Comparison of ENCODE assay signal across 9 mouse cellular contexts in the genomic region with DNA sequence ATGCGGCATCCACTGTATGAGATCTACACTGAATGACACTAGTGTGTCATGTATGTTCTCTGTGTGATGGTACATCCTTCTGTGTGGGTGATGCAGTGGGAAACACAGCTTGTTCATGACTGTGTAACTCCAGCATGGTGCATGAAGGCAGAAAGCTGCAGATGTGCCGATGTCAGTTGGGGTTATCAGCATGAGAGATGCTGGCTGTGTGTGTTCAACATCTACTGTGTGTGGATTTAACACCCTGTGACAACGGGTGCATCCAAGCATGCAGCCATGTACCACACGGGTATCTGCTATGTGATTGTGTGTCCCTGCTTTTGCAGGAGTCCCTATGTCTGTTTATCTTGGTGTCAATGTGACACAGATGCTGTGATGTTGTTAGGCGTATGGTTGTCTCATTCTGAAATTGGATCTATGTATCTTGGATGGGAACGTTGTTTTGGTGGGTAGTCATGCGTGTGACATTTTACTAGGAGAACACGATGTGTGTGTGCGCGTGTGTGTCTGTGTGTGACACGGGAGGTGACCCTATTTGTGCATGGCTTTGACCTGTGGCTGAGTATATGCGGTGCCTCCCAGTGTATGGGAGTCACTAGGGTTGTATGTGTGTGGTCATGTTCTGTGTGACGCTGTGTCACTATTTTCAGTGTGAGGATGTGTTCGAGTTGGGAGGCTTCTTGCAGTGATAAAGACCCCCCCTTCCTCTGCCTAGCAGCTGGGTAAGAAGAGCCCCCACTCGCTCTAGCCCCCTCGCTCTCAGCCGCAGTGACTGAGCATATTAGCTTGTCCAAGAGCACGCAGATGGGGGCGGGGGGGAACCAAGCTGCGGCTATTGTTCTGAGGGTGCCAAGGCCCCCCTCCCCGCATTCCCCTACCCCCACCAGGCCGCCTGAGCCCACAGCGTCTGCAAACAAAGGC. TPM values are rescaled to one million over a fixed set of nuclear protein-coding genes. Genes with fewer than 3 reads are reported as not detected.
DNase-seq lines count a peak whose midpoint lies in the region; ATAC-seq and TF ChIP-seq lines count a peak whose summit lies in the region.
"Had no signal": no experiment of that assay in that cellular context is flagged by ENCODE, and none has a peak within 500 bp of the region (broad histone marks: within the 10 kb centered on the region; RNA-seq: fewer than 3 reads in every experiment).

No protein-coding gene starts in this region.

- peak overlapping the region; percentile 93 for H3K9ac ChIP-seq in forebrain, embryonic 14.5 days (ENCODE audit: low read length)
- no peak overlapping the region for H3K9ac ChIP-seq in liver, embryonic 16.5 days (ENCODE audit: low read depth, low read length)

- no peak for ATAC-seq in erythroblast, adult 5-6 weeks (replicated peaks; ENCODE audit: low FRiP score, poor library complexity, severe bottlenecking)
- peak; percentile 40 for ATAC-seq in forebrain, embryonic 14.5 days
- ATAC-seq in liver, embryonic 16.5 days (ENCODE audit: low read depth) = no peak

- peak overlapping the region; percentile 80 for H3K4me2 ChIP-seq in forebrain, embryonic 14.5 days (ENCODE audit: low read length)
- H3K4me2 ChIP-seq in liver, embryonic 16.5 days (ENCODE audit: low read depth, low read length) = peak overlapping the region; percentile 74

- WGBS in forebrain, embryonic 14.5 days = 17% methylated on average over 23 of the region's 23 CpGs
- 20% methylated on average over 23 of the region's 23 CpGs for WGBS in liver, embryonic 16.5 days (ENCODE audit: insufficient replicate concordance)

- H3K36me3 ChIP-seq in erythroblast, embryonic 14.5 days (ENCODE audit: control insufficient read depth) = no peaks in the 10 kb centered on the region
- H3K36me3 ChIP-seq in E14TG2a.4 (ENCODE audit: insufficient read depth, low read length) = no peaks in the 10 kb centered on the region
- peaks cover 9% of the 10 kb centered on the region; the same call in 1 of the 2 replicates for H3K36me3 ChIP-seq in forebrain, embryonic 14.5 days (ENCODE audit: control insufficient read depth, insufficient read depth, low read length)
- no peaks in the 10 kb centered on the region for H3K36me3 ChIP-seq in liver, embryonic 16.5 days (ENCODE audit: control insufficient read depth, insufficient read depth)

- peak overlapping the region; percentile 89 for H3K27ac ChIP-seq in forebrain, embryonic 14.5 days (ENCODE audit: low read depth, low read length)
- H3K27ac ChIP-seq in liver, embryonic 16.5 days (ENCODE audit: low read length) = no peak overlapping the region

- H3K27me3 ChIP-seq in erythroblast, embryonic 14.5 days (ENCODE audit: control insufficient read depth) = peaks cover 90% of the 10 kb centered on the region
- peaks cover 61% of the 10 kb centered on the region for H3K27me3 ChIP-seq in E14TG2a.4 (ENCODE audit: insufficient read depth, low read length)
- H3K27me3 ChIP-seq in forebrain, embryonic 14.5 days (replicated peaks; ENCODE audit: control insufficient read depth, insufficient read depth, low read length) = no peaks in the 10 kb centered on the region
- peaks cover 71% of the 10 kb centered on the region for H3K27me3 ChIP-seq in liver, embryonic 16.5 days (ENCODE audit: control insufficient read depth, insufficient read depth, low read depth, low read length)

- H3K4me3 ChIP-seq in erythroblast, embryonic 14.5 days (replicated peaks) = peak overlapping the region; percentile 55
- peak overlapping the region; percentile 91 for H3K4me3 ChIP-seq in E14TG2a.4 (replicated peaks; ENCODE audit: low read length)
- peak overlapping the region; percentile 83 for H3K4me3 ChIP-seq in forebrain, embryonic 14.5 days (ENCODE audit: low read depth, low read length)
- H3K4me3 ChIP-seq in liver, embryonic 16.5 days (ENCODE audit: low read depth, low read length) = peak overlapping the region; percentile 51

- DNase-seq in forebrain, embryonic 14.5 days (ENCODE audit: low spot score) = peak; percentile 54
- DNase-seq in adrenal gland, adult 8-10 months = no peak
- DNase-seq in right cerebral cortex, postnatal 25 days = no peak
- no peak for DNase-seq in adrenal gland, postnatal 10 days

- peaks cover 8% of the 10 kb centered on the region; the same call in 1 of the 2 replicates for H3K9me3 ChIP-seq in erythroblast, embryonic 14.5 days (ENCODE audit: control insufficient read depth, low read length)
- no peaks in the 10 kb centered on the region for H3K9me3 ChIP-seq in E14TG2a.4 (ENCODE audit: low read length)
- no peaks in the 10 kb centered on the region for H3K9me3 ChIP-seq in forebrain, embryonic 14.5 days (replicated peaks; ENCODE audit: control insufficient read depth, low read length)
- no peaks in the 10 kb centered on the region for H3K9me3 ChIP-seq in liver, embryonic 16.5 days (replicated peaks; ENCODE audit: control insufficient read depth, low read length)

- TF ChIP-seq CTCF in E14TG2a.4 (conservative IDR thresholded peaks at IDR 0.05; ENCODE audit: low read length) = no peak

- H3K4me1 ChIP-seq in erythroblast, embryonic 14.5 days (ENCODE audit: control insufficient read depth) = peaks cover 37% of the 10 kb centered on the region
- peaks cover 30% of the 10 kb centered on the region for H3K4me1 ChIP-seq in E14TG2a.4 (replicated peaks; ENCODE audit: low read depth, low read length)
- peaks cover 28% of the 10 kb centered on the region for H3K4me1 ChIP-seq in forebrain, embryonic 14.5 days (ENCODE audit: control insufficient read depth, insufficient read depth, low read length)
- peaks cover 17% of the 10 kb centered on the region for H3K4me1 ChIP-seq in liver, embryonic 16.5 days (ENCODE audit: control insufficient read depth, low read depth, low read length)

RNA-seq across cellular contexts. Expression of gene Mast1, which starts 0.9 kb away (rescaled TPM):
- polyA plus RNA-seq in erythroblast, embryonic 14.5 days (2012) = 0.01 and 0.08 TPM in 2 replicates
- total RNA-seq in erythroblast, adult 5-6 weeks (2015; ENCODE audit: low replicate concordance) = not detected in 2 replicates
- total RNA-seq in erythroblast, adult 5-6 weeks (2017; ENCODE audit: low replicate concordance) = 0.28 TPM in 1 of 2 replicates, not detected in the other
- polyA plus RNA-seq in forebrain, embryonic 14.5 days (2014; fragmentation: Nextera tagmentation; extraction: Ambion mirVana) = 24.5 and 40.2 TPM in 2 replicates
- 0.09 and 0.15 TPM in 2 replicates for polyA plus RNA-seq in liver, embryonic 16.5 days (2015; fragmentation: Nextera tagmentation; extraction: Ambion mirVana)
- 1 to 10 TPM; 2.1 to 9.2 (median 5.9) TPM for total RNA-seq in adrenal gland, adult 8-10 months (2022)
- total RNA-seq in adrenal gland, postnatal 10 days (2021) = 1 to 10 TPM; 2.3 to 4.2 TPM

RNA-seq across cellular contexts. Expression of gene Rtbdn, which starts 10.5 kb away (rescaled TPM):
- not detected in 2 replicates for polyA plus RNA-seq in erythroblast, embryonic 14.5 days (2012)
- not detected in 2 replicates for total RNA-seq in erythroblast, adult 5-6 weeks (2015; ENCODE audit: low replicate concordance)
- not detected in 2 replicates for total RNA-seq in erythroblast, adult 5-6 weeks (2017; ENCODE audit: low replicate concordance)
- polyA plus RNA-seq in forebrain, embryonic 14.5 days (2014; fragmentation: Nextera tagmentation; extraction: Ambion mirVana) = 0.47 and 0.73 TPM in 2 replicates
- polyA plus RNA-seq in liver, embryonic 16.5 days (2015; fragmentation: Nextera tagmentation; extraction: Ambion mirVana) = 0.20 and 0.44 TPM in 2 replicates
- total RNA-seq in adrenal gland, adult 8-10 months (2022) = under 1 TPM in 2 of 4 experiments, not detected in 2; 0.28 to 0.40 TPM
- under 1 TPM in 1 of 2 experiments, not detected in 1; 0.21 TPM for total RNA-seq in adrenal gland, postnatal 10 days (2021)

RNA-seq across cellular contexts. Expression of gene Dnase2a, which starts 27.9 kb away (rescaled TPM):
- polyA plus RNA-seq in erythroblast, embryonic 14.5 days (2012) = 4.8 and 7.7 TPM in 2 replicates
- 31.9 and 44.9 TPM in 2 replicates for total RNA-seq in erythroblast, adult 5-6 weeks (2015; ENCODE audit: low replicate concordance)
- 85.2 and 99.8 TPM in 2 replicates for total RNA-seq in erythroblast, adult 5-6 weeks (2017; ENCODE audit: low replicate concordance)
- 4.8 and 5.5 TPM in 2 replicates for polyA plus RNA-seq in forebrain, embryonic 14.5 days (2014; fragmentation: Nextera tagmentation; extraction: Ambion mirVana)
- polyA plus RNA-seq in liver, embryonic 16.5 days (2015; fragmentation: Nextera tagmentation; extraction: Ambion mirVana) = 12.5 and 13.6 TPM in 2 replicates
- total RNA-seq in adrenal gland, adult 8-10 months (2022) = 10 to 100 TPM; 12.5 to 28.7 (median 22.2) TPM
- total RNA-seq in adrenal gland, postnatal 10 days (2021) = 10 to 100 TPM; 11.8 to 12.8 TPM

RNA-seq across cellular contexts. Expression of gene Gm49661, which starts 32.9 kb away (rescaled TPM):
- not detected in 2 replicates for polyA plus RNA-seq in erythroblast, embryonic 14.5 days (2012)
- not detected in 2 replicates for total RNA-seq in erythroblast, adult 5-6 weeks (2015; ENCODE audit: low replicate concordance)
- not detected in 2 replicates for total RNA-seq in erythroblast, adult 5-6 weeks (2017; ENCODE audit: low replicate concordance)
- not detected in 2 replicates for polyA plus RNA-seq in forebrain, embryonic 14.5 days (2014; fragmentation: Nextera tagmentation; extraction: Ambion mirVana)
- polyA plus RNA-seq in liver, embryonic 16.5 days (2015; fragmentation: Nextera tagmentation; extraction: Ambion mirVana) = 0.45 and 1.4 TPM in 2 replicates
- total RNA-seq in adrenal gland, adult 8-10 months (2022) = 1 to 10 TPM in 2 of 4 experiments, not detected in 2; 1.7 to 2.3 TPM
- 1 to 10 TPM in 1 of 2 experiments, not detected in 1; 1.1 TPM for total RNA-seq in adrenal gland, postnatal 10 days (2021)
- total RNA-seq: left cerebral cortex, postnatal 10 days had no signal

RNA-seq across cellular contexts. Expression of gene Prdx2, which starts 33.1 kb away (rescaled TPM):
- 111 and 222 TPM in 2 replicates for polyA plus RNA-seq in erythroblast, embryonic 14.5 days (2012)
- total RNA-seq in erythroblast, adult 5-6 weeks (2015; ENCODE audit: low replicate concordance) = 1,192 and 1,430 TPM in 2 replicates
- 2,193 and 2,235 TPM in 2 replicates for total RNA-seq in erythroblast, adult 5-6 weeks (2017; ENCODE audit: low replicate concordance)
- 1,735 and 2,101 TPM in 2 replicates for polyA plus RNA-seq in forebrain, embryonic 14.5 days (2014; fragmentation: Nextera tagmentation; extraction: Ambion mirVana)
- polyA plus RNA-seq in liver, embryonic 16.5 days (2015; fragmentation: Nextera tagmentation; extraction: Ambion mirVana) = 1,724 and 1,773 TPM in 2 replicates
- total RNA-seq in adrenal gland, adult 8-10 months (2022) = 100 to 1,000 TPM; 651 to 758 (median 708) TPM
- 100 to 1,000 TPM; 477 to 503 TPM for total RNA-seq in adrenal gland, postnatal 10 days (2021)
